Mouse (Mus musculus) central nervous system, embryonic 11.5 days (tissue): Measurements from ENCODE around the gene Bag2. TPM values are rescaled to one million over a fixed set of nuclear protein-coding genes. Genes with fewer than 3 reads are reported as not detected.

ENCODE experiments used
- polyA plus RNA-seq: library from polyadenylated mRNA; depleted of rRNA; stranded (reverse); fragments of >200 nt; gene quantifications from 2 replicates; pipeline ENCODE4 v1.2.3, GENCODE M21; 2012; rRNA removed

Bag2 gene
- polyA plus RNA-seq = 22.7 and 25.0 TPM in 2 replicates

GRCm38 (mm10) chr1:33757491-33758041 lies at the start of gene Bag2:
Gene Bag2, minus strand, starts transcription at chr1:33757795.

GRCm38 (mm10) chr1:33719733-33720225 lies 37.8 kb downstream of the Bag2 start, which contains the start of gene Rab23:
Gene Rab23, plus strand, starts transcription at chr1:33719887.

Other genes starting within 250 kb of the Bag2 start
- gene Prim2, start 88.0 kb downstream of the Bag2 start, polyA plus RNA-seq = 38.5 and 41.6 TPM in 2 replicates
- 24.6 and 63.7 TPM in 2 replicates for gene Rab23, start 37.9 kb downstream of the Bag2 start, polyA plus RNA-seq
- 36.1 and 38.2 TPM in 2 replicates for gene Zfp451, start 56.8 kb upstream of the Bag2 start, polyA plus RNA-seq
- gene Bend6, start 150.0 kb upstream of the Bag2 start, polyA plus RNA-seq = 1.6 and 1.8 TPM in 2 replicates
- gene Dst, start 150.4 kb upstream of the Bag2 start, polyA plus RNA-seq = 49.8 and 64.9 TPM in 2 replicates